20 mouse cellular contexts compared by ENCODE assay signal in the genomic region with DNA sequence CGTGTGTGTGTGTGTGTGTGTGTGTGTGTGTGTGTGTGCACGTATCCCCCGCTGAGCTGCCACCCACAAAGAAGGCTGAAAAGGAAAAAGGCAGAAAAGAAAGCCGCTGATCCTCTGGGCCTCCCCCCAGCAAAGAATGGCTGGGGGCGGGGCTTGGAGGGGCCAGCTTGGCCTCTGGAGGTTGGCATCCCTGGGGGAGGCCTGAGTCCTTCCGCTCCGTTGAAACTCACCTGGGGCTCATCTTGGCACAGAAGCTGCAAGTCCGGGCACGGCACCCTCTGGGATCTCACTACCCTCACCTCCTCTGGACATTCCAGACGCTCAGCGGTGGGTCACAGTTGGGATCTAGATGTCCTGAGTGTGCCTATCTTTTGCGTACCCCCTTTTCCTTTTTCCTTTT. TPM values are rescaled to one million over a fixed set of nuclear protein-coding genes. Genes with fewer than 3 reads are reported as not detected.
DNase-seq lines count a peak whose midpoint lies in the region; ATAC-seq and TF ChIP-seq lines count a peak whose summit lies in the region.
"Had no signal": no experiment of that assay in that cellular context is flagged by ENCODE, and none has a peak within 500 bp of the region (broad histone marks: within the 10 kb centered on the region; RNA-seq: fewer than 3 reads in every experiment).

No protein-coding gene starts in this region.

- no peak for TF ChIP-seq POLR2A in ES-Bruce4 (IDR thresholded peaks at IDR 0.05; ENCODE audit: insufficient read depth, low read length)

- H3K36me3 ChIP-seq in forebrain, embryonic 12.5 days (replicated peaks) = no peaks in the 10 kb centered on the region
- H3K36me3 ChIP-seq in forebrain, postnatal 0 days (ENCODE audit: insufficient read depth) = no peaks in the 10 kb centered on the region
- H3K36me3 ChIP-seq in ES-Bruce4 (ENCODE audit: control insufficient read depth, insufficient read depth, low read length, poor library complexity, severe bottlenecking) = no peaks in the 10 kb centered on the region
- no peaks in the 10 kb centered on the region for H3K36me3 ChIP-seq in hindbrain, embryonic 12.5 days
- no peaks in the 10 kb centered on the region for H3K36me3 ChIP-seq in midbrain, embryonic 14.5 days (ENCODE audit: control insufficient read depth, insufficient read depth, low read length)
- H3K36me3 ChIP-seq: embryonic facial prominence, embryonic 13.5 days; limb, embryonic 13.5 days had no signal

- no peak for DNase-seq in forebrain, postnatal 0 days
- DNase-seq in midbrain, embryonic 14.5 days = peak; percentile 69
- no peak for DNase-seq in B cell, adult 2 months
- DNase-seq in ovary, postnatal 10 days (ENCODE audit: low spot score) = no peak
- DNase-seq: cerebellum, adult 18-20 months; heart, postnatal 10 days; kidney, adult 9 months; lung, adult 18-20 months had no signal

- H3K27ac ChIP-seq in forebrain, embryonic 12.5 days = no peak overlapping the region
- no peak overlapping the region for H3K27ac ChIP-seq in forebrain, postnatal 0 days (ENCODE audit: low read depth, low read length)
- H3K27ac ChIP-seq in ES-Bruce4 (ENCODE audit: insufficient read depth, low read length) = no peak overlapping the region
- no peak overlapping the region for H3K27ac ChIP-seq in hindbrain, embryonic 12.5 days
- H3K27ac ChIP-seq in midbrain, embryonic 14.5 days (replicated peaks; ENCODE audit: low read depth, low read length) = no peak overlapping the region
- H3K27ac ChIP-seq: embryonic facial prominence, embryonic 13.5 days; limb, embryonic 13.5 days had no signal

- no peak overlapping the region for H3K4me3 ChIP-seq in forebrain, embryonic 12.5 days (replicated peaks)
- no peak overlapping the region for H3K4me3 ChIP-seq in forebrain, postnatal 0 days (ENCODE audit: low read depth, low read length)
- H3K4me3 ChIP-seq in ES-Bruce4 (ENCODE audit: low read depth, low read length) = peak overlapping the region; percentile 14; the same call in 1 of the 2 replicates
- H3K4me3 ChIP-seq in hindbrain, embryonic 12.5 days = no peak overlapping the region; the same call in 1 of the 2 replicates
- peak overlapping the region; percentile 17; the same call in 1 of the 2 replicates for H3K4me3 ChIP-seq in midbrain, embryonic 14.5 days (replicated peaks; ENCODE audit: low read depth, low read length)
- H3K4me3 ChIP-seq: embryonic facial prominence, embryonic 13.5 days; limb, embryonic 13.5 days had no signal

- H3K27me3 ChIP-seq in forebrain, embryonic 12.5 days = peaks cover 93% of the 10 kb centered on the region
- peaks cover 91% of the 10 kb centered on the region for H3K27me3 ChIP-seq in forebrain, postnatal 0 days (ENCODE audit: insufficient read depth, low read length)
- peaks cover 41% of the 10 kb centered on the region for H3K27me3 ChIP-seq in ES-Bruce4 (ENCODE audit: control insufficient read depth, insufficient read depth, low read length, poor library complexity, severe bottlenecking)
- peaks cover 93% of the 10 kb centered on the region for H3K27me3 ChIP-seq in hindbrain, embryonic 12.5 days
- H3K27me3 ChIP-seq in midbrain, embryonic 14.5 days (ENCODE audit: control insufficient read depth, insufficient read depth, low read length) = peaks cover 77% of the 10 kb centered on the region

- WGBS in forebrain, embryonic 12.5 days = 0% methylated on average over 9 of the region's 12 CpGs
- 2% methylated on average over 10 of the region's 12 CpGs for WGBS in forebrain, postnatal 0 days
- 2% methylated on average over 9 of the region's 12 CpGs for WGBS in hindbrain, embryonic 12.5 days
- WGBS in midbrain, embryonic 14.5 days = under 1% methylated on average over 11 of the region's 12 CpGs

- TF ChIP-seq EP300 in ES-Bruce4 (IDR thresholded peaks at IDR 0.05; ENCODE audit: insufficient read depth, low read depth, low read length) = no peak

- peak overlapping the region; percentile 21; the same call in 1 of the 2 replicates for H3K4me2 ChIP-seq in forebrain, embryonic 12.5 days
- H3K4me2 ChIP-seq in forebrain, postnatal 0 days (ENCODE audit: low read depth) = no peak overlapping the region
- H3K4me2 ChIP-seq in hindbrain, embryonic 12.5 days (replicated peaks) = peak overlapping the region; percentile 9
- H3K4me2 ChIP-seq in midbrain, embryonic 14.5 days (ENCODE audit: low read length) = peak overlapping the region; percentile 42
- H3K4me2 ChIP-seq: embryonic facial prominence, embryonic 13.5 days; limb, embryonic 13.5 days had no signal

- no peak for ATAC-seq in forebrain, embryonic 12.5 days (ENCODE audit: low FRiP score)
- no peak for ATAC-seq in forebrain, postnatal 0 days
- no peak for ATAC-seq in hindbrain, embryonic 12.5 days (ENCODE audit: low FRiP score)
- peak; percentile 25; the same call in 1 of the 2 replicates for ATAC-seq in midbrain, embryonic 14.5 days (ENCODE audit: low FRiP score, low TSS enrichment)
- no peak for ATAC-seq in granulocyte monocyte progenitor cell, adult 5-6 weeks (replicated peaks; ENCODE audit: poor library complexity, severe bottlenecking)
- ATAC-seq: Patski had no signal

- peaks cover 77% of the 10 kb centered on the region for H3K4me1 ChIP-seq in forebrain, embryonic 12.5 days
- H3K4me1 ChIP-seq in forebrain, postnatal 0 days (ENCODE audit: insufficient read depth) = no peaks in the 10 kb centered on the region
- H3K4me1 ChIP-seq in ES-Bruce4 (ENCODE audit: control insufficient read depth, insufficient read depth, low read length) = no peaks in the 10 kb centered on the region
- H3K4me1 ChIP-seq in hindbrain, embryonic 12.5 days = peaks cover 44% of the 10 kb centered on the region
- H3K4me1 ChIP-seq in midbrain, embryonic 14.5 days (ENCODE audit: control insufficient read depth, insufficient read depth, low read length) = peaks cover 26% of the 10 kb centered on the region

- no peak overlapping the region for H3K9ac ChIP-seq in forebrain, embryonic 12.5 days
- H3K9ac ChIP-seq in forebrain, postnatal 0 days = no peak overlapping the region
- no peak overlapping the region for H3K9ac ChIP-seq in ES-Bruce4 (ENCODE audit: low read depth, poor library complexity, severe bottlenecking)
- no peak overlapping the region for H3K9ac ChIP-seq in hindbrain, embryonic 12.5 days
- H3K9ac ChIP-seq in midbrain, embryonic 14.5 days (replicated peaks; ENCODE audit: low read length) = no peak overlapping the region
- H3K9ac ChIP-seq: embryonic facial prominence, embryonic 13.5 days; limb, embryonic 13.5 days had no signal

- no peaks in the 10 kb centered on the region for H3K9me3 ChIP-seq in forebrain, embryonic 12.5 days
- H3K9me3 ChIP-seq in forebrain, postnatal 0 days (ENCODE audit: low read length) = no peaks in the 10 kb centered on the region
- no peaks in the 10 kb centered on the region for H3K9me3 ChIP-seq in ES-Bruce4 (replicated peaks; ENCODE audit: control insufficient read depth, insufficient read depth, low read length, poor library complexity, severe bottlenecking)
- H3K9me3 ChIP-seq in hindbrain, embryonic 12.5 days (replicated peaks) = no peaks in the 10 kb centered on the region
- no peaks in the 10 kb centered on the region for H3K9me3 ChIP-seq in midbrain, embryonic 14.5 days (ENCODE audit: control insufficient read depth, low read length)
- H3K9me3 ChIP-seq: embryonic facial prominence, embryonic 13.5 days; limb, embryonic 13.5 days had no signal

- TF ChIP-seq CTCF in forebrain, postnatal 0 days (IDR thresholded peaks at IDR 0.05; ENCODE audit: low read depth) = no peak
- TF ChIP-seq CTCF in ES-Bruce4 (IDR thresholded peaks at IDR 0.05; ENCODE audit: low read depth, low read length) = no peak

RNA-seq across cellular contexts. Expression of a gene that starts 6.7 kb away (rescaled TPM):
- 2.8 and 3.6 TPM in 2 replicates for polyA plus RNA-seq in forebrain, embryonic 12.5 days (2016; fragmentation: Nextera tagmentation; extraction: Ambion mirVana)
- 2.5 and 8.7 TPM in 2 replicates for total RNA-seq in forebrain, postnatal 0 days (2014; rRNA removed)
- 0.47 and 2.0 TPM in 2 replicates for polyA plus RNA-seq in forebrain, postnatal 0 days (2015; fragmentation: Nextera tagmentation; extraction: Ambion mirVana)
- polyA plus RNA-seq in ES-Bruce4 (2011; ENCODE audit: insufficient read depth, insufficient read length, low read depth, missing spikeins) = 0.52 and 0.60 TPM in 2 replicates
- 5.5 and 7.5 TPM in 2 replicates for polyA plus RNA-seq in hindbrain, embryonic 12.5 days (2016; fragmentation: Nextera tagmentation; extraction: Ambion mirVana)
- 9.9 and 10.7 TPM in 2 replicates for polyA plus RNA-seq in midbrain, embryonic 14.5 days (2014; fragmentation: Nextera tagmentation; extraction: Ambion mirVana)
- not detected in 2 replicates for total RNA-seq in granulocyte monocyte progenitor cell, adult 5-6 weeks (2014; fragmentation: Nextera tagmentation)
- not detected in 2 replicates for total RNA-seq in granulocyte monocyte progenitor cell, adult 5-6 weeks (2017)
- total RNA-seq: gastrocnemius, postnatal 4 days; heart, postnatal 10 days; layer of hippocampus, adult 8-10 months; megakaryocyte progenitor cell, adult 5-6 weeks had no signal
- polyA plus RNA-seq: Patski; spleen, adult 2 months; testis, adult 2 months had no signal

Comparison
In these comparisons a context has a peak if more than half of its experiments do, and no peak if none do; other contexts are left out.
1. H3K4me3 ChIP-seq: peak in ES-Bruce4 (single experiment) and midbrain, embryonic 14.5 days (single experiment); none in forebrain, embryonic 12.5 days (single experiment), forebrain, postnatal 0 days (single experiment) and hindbrain, embryonic 12.5 days (single experiment).